In the genomic region with DNA sequence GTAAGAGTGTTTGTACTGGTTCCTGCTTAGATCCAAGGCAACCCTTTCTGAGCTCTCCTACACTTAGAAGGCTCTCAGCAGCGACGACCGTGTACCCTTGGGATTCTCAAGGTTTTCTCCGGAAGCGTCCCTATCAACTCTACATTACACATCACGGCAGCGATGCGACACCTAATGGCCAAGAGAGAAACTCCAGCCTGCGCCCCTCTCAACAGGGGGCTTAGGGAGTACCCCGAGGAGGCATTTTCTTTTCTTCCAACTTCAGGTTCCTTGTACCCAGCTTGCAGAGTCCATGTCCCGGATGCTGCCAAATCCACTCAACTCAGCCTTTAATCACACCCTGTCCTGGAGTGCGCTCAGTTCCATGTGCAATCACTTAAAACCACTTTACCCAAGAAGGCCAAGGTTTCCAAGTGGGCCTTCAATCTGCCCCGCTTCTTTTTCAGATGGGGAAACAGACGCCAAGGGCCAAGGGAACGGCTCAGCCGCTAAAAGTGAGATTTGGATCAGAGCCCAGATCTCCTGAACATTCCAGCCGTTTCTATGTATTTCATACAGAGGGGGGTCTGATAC, we compare ENCODE assay signal across 8 mouse cellular contexts.
DNase-seq lines count a peak whose midpoint lies in the region; ATAC-seq and TF ChIP-seq lines count a peak whose summit lies in the region.

No protein-coding gene starts in this region.

- 0 out of 2 replicates have a peak overlapping the region, but pooled peaks have one; percentile 26 for H3K4me2 ChIP-seq in embryonic facial prominence, embryonic 11.5 days (ENCODE audit: low read depth, low read length)
- H3K4me2 ChIP-seq in heart, embryonic 14.5 days (ENCODE audit: low read length) = peak overlapping the region; percentile 73
- peak overlapping the region; percentile 46 for H3K4me2 ChIP-seq in kidney, postnatal 0 days (ENCODE audit: low read length)
- H3K4me2 ChIP-seq in liver, embryonic 15.5 days = peak overlapping the region; percentile 39; the same call in 1 of the 2 replicates
- peak overlapping the region; percentile 44; the same call in 1 of the 2 replicates for H3K4me2 ChIP-seq in neural tube, embryonic 12.5 days (replicated peaks)

- H3K9me3 ChIP-seq in embryonic facial prominence, embryonic 11.5 days (replicated peaks; ENCODE audit: control insufficient read depth, low read length) = no peaks in the 10 kb centered on the region
- no peaks in the 10 kb centered on the region for H3K9me3 ChIP-seq in heart, embryonic 14.5 days (ENCODE audit: control insufficient read depth, low read length)
- H3K9me3 ChIP-seq in kidney, postnatal 0 days (replicated peaks; ENCODE audit: low read length) = no peaks in the 10 kb centered on the region
- H3K9me3 ChIP-seq in liver, embryonic 15.5 days (replicated peaks) = no peaks in the 10 kb centered on the region
- H3K9me3 ChIP-seq in neural tube, embryonic 12.5 days = no peaks in the 10 kb centered on the region

- peak; percentile 36 for ATAC-seq in embryonic facial prominence, embryonic 11.5 days (replicated peaks; ENCODE audit: insufficient number of reproducible peaks, low FRiP score, low TSS enrichment, low read depth)
- ATAC-seq in heart, embryonic 14.5 days (ENCODE audit: insufficient number of reproducible peaks, insufficient read depth, low FRiP score, low read depth) = 0 out of 2 replicates have a peak, but pooled peaks have one; percentile 27
- no peak; the same call in 1 of the 2 replicates for ATAC-seq in kidney, postnatal 0 days (replicated peaks; ENCODE audit: low FRiP score, low read depth)
- no peak for ATAC-seq in liver, embryonic 15.5 days (ENCODE audit: insufficient read depth)
- ATAC-seq in neural tube, embryonic 12.5 days (ENCODE audit: low FRiP score, low read depth) = no peak

- WGBS in embryonic facial prominence, embryonic 11.5 days = 12% methylated on average over 17 of the region's 17 CpGs
- 11% methylated on average over 17 of the region's 17 CpGs for WGBS in heart, embryonic 14.5 days
- 11% methylated on average over 17 of the region's 17 CpGs for WGBS in kidney, postnatal 0 days
- WGBS in liver, embryonic 15.5 days (ENCODE audit: insufficient replicate concordance) = 15% methylated on average over 17 of the region's 17 CpGs
- 22% methylated on average over 17 of the region's 17 CpGs for WGBS in neural tube, embryonic 12.5 days
- 26% methylated on average over 17 of the region's 17 CpGs for WGBS in thymus, adult 2 months

- peak; percentile 43 for DNase-seq in CD4-positive helper T cell, adult 2 months (ENCODE audit: low read depth, low spot score)
- DNase-seq in adrenal gland, postnatal 10 days = peak; percentile 77
- peak; percentile 90 for DNase-seq in embryonic facial prominence, embryonic 11.5 days (ENCODE audit: low spot score)
- peak; percentile 85 for DNase-seq in kidney, postnatal 0 days (ENCODE audit: low spot score)
- peak; percentile 74 for DNase-seq in thymus, adult 2 months

- TF ChIP-seq POLR2A in thymus, adult 2 months (IDR thresholded peaks at IDR 0.05; ENCODE audit: control insufficient read depth, extremely low read depth, insufficient read depth, low read length, poor library complexity) = no peak

- H3K4me3 ChIP-seq in embryonic facial prominence, embryonic 11.5 days (ENCODE audit: low read depth, low read length) = no peak overlapping the region
- H3K4me3 ChIP-seq in heart, embryonic 14.5 days (ENCODE audit: control insufficient read depth in 1 of 2, insufficient read depth in 1 of 2, low read depth in 1 of 2, low read length in 2 of 2) = peak overlapping the region; percentile 33
- H3K4me3 ChIP-seq in kidney, postnatal 0 days (replicated peaks; ENCODE audit: low read depth, low read length) = no peak overlapping the region
- H3K4me3 ChIP-seq in liver, embryonic 15.5 days (replicated peaks) = no peak overlapping the region
- no peak overlapping the region for H3K4me3 ChIP-seq in neural tube, embryonic 12.5 days
- no peak overlapping the region for H3K4me3 ChIP-seq in thymus, adult 2 months (ENCODE audit: control insufficient read depth, insufficient read depth, low read length)

- no peaks in the 10 kb centered on the region for H3K36me3 ChIP-seq in embryonic facial prominence, embryonic 11.5 days (replicated peaks; ENCODE audit: control insufficient read depth, insufficient read depth, low read depth, low read length)
- no peaks in the 10 kb centered on the region for H3K36me3 ChIP-seq in heart, embryonic 14.5 days (ENCODE audit: control insufficient read depth, insufficient read depth, low read length)
- H3K36me3 ChIP-seq in kidney, postnatal 0 days (ENCODE audit: insufficient read depth, low read length) = no peaks in the 10 kb centered on the region
- no peaks in the 10 kb centered on the region for H3K36me3 ChIP-seq in liver, embryonic 15.5 days (replicated peaks)
- no peaks in the 10 kb centered on the region for H3K36me3 ChIP-seq in neural tube, embryonic 12.5 days
- H3K36me3 ChIP-seq in thymus, adult 2 months (ENCODE audit: control insufficient read depth, insufficient read depth, low read length) = no peaks in the 10 kb centered on the region

- no peaks in the 10 kb centered on the region for H3K4me1 ChIP-seq in embryonic facial prominence, embryonic 11.5 days (ENCODE audit: control insufficient read depth, insufficient read depth, low read length)
- peaks cover 2 to 3% of the 10 kb centered on the region in 2 experiments; a peak in 1 of 4 replicates for H3K4me1 ChIP-seq in heart, embryonic 14.5 days (ENCODE audit: control insufficient read depth in 2 of 2, insufficient read depth in 2 of 2, low read length in 2 of 2)
- no peaks in the 10 kb centered on the region for H3K4me1 ChIP-seq in kidney, postnatal 0 days (replicated peaks; ENCODE audit: insufficient read depth, low read length)
- H3K4me1 ChIP-seq in liver, embryonic 15.5 days (replicated peaks) = peaks cover 12% of the 10 kb centered on the region
- 0 out of 2 replicates have a peak, but pooled peaks cover 7% of the 10 kb centered on the region for H3K4me1 ChIP-seq in neural tube, embryonic 12.5 days
- H3K4me1 ChIP-seq in thymus, adult 2 months (replicated peaks; ENCODE audit: control insufficient read depth, insufficient read depth, low read length) = peaks cover 9% of the 10 kb centered on the region

- no peak overlapping the region for H3K27ac ChIP-seq in embryonic facial prominence, embryonic 11.5 days (replicated peaks; ENCODE audit: low read depth, low read length)
- no peak overlapping the region for H3K27ac ChIP-seq in heart, embryonic 14.5 days (replicated peaks in 1 of 2; ENCODE audit: control insufficient read depth in 1 of 2, insufficient read depth in 1 of 2, low read depth in 2 of 2, low read length in 2 of 2)
- H3K27ac ChIP-seq in kidney, postnatal 0 days = no peak overlapping the region
- H3K27ac ChIP-seq in liver, embryonic 15.5 days (replicated peaks) = no peak overlapping the region
- no peak overlapping the region for H3K27ac ChIP-seq in neural tube, embryonic 12.5 days
- H3K27ac ChIP-seq in thymus, adult 2 months (ENCODE audit: control insufficient read depth, insufficient read depth, low read length) = no peak overlapping the region

- 0 out of 2 replicates have a peak overlapping the region, but pooled peaks have one; percentile 30 for H3K9ac ChIP-seq in embryonic facial prominence, embryonic 11.5 days (replicated peaks; ENCODE audit: low read length)
- H3K9ac ChIP-seq in heart, embryonic 14.5 days (ENCODE audit: low read length) = peak overlapping the region; percentile 66
- H3K9ac ChIP-seq in kidney, postnatal 0 days (ENCODE audit: low read depth, low read length) = no peak overlapping the region
- H3K9ac ChIP-seq in liver, embryonic 15.5 days = no peak overlapping the region
- H3K9ac ChIP-seq in neural tube, embryonic 12.5 days = no peak overlapping the region

- TF ChIP-seq CTCF in kidney, postnatal 0 days (IDR thresholded peaks at IDR 0.05; ENCODE audit: low read depth) = peak; percentile 84
- TF ChIP-seq CTCF in thymus, adult 2 months (IDR thresholded peaks at IDR 0.05; ENCODE audit: borderline replicate concordance, control insufficient read depth, extremely low read depth, insufficient read depth, low read length, poor library complexity) = peak; percentile 81; the same call in 1 of the 2 replicates

- H3K27me3 ChIP-seq in embryonic facial prominence, embryonic 11.5 days (ENCODE audit: control insufficient read depth, insufficient read depth, low read length) = no peaks in the 10 kb centered on the region
- no peaks in the 10 kb centered on the region for H3K27me3 ChIP-seq in heart, embryonic 14.5 days (ENCODE audit: control insufficient read depth, insufficient read depth, low read length)
- H3K27me3 ChIP-seq in kidney, postnatal 0 days (ENCODE audit: insufficient read depth, low read length) = no peaks in the 10 kb centered on the region
- 0 out of 2 replicates have a peak, but pooled peaks cover 4% of the 10 kb centered on the region for H3K27me3 ChIP-seq in liver, embryonic 15.5 days
- no peaks in the 10 kb centered on the region for H3K27me3 ChIP-seq in neural tube, embryonic 12.5 days (replicated peaks)
- no peaks in the 10 kb centered on the region; the same call in 1 of the 2 replicates for H3K27me3 ChIP-seq in thymus, adult 2 months (ENCODE audit: control insufficient read depth, insufficient read depth, low read length)

Comparison
In these comparisons a context has a peak if more than half of its experiments do, and no peak if none do; other contexts are left out.
1. ATAC-seq: peak in embryonic facial prominence, embryonic 11.5 days (single experiment) and heart, embryonic 14.5 days (single experiment); none in kidney, postnatal 0 days (single experiment), liver, embryonic 15.5 days (single experiment) and neural tube, embryonic 12.5 days (single experiment).
2. H3K4me3 ChIP-seq: peak in heart, embryonic 14.5 days (2 of 2); none in embryonic facial prominence, embryonic 11.5 days (single experiment), kidney, postnatal 0 days (single experiment), liver, embryonic 15.5 days (single experiment), neural tube, embryonic 12.5 days (single experiment) and thymus, adult 2 months (single experiment).
3. H3K9ac ChIP-seq: peak in embryonic facial prominence, embryonic 11.5 days (single experiment) and heart, embryonic 14.5 days (single experiment); none in kidney, postnatal 0 days (single experiment), liver, embryonic 15.5 days (single experiment) and neural tube, embryonic 12.5 days (single experiment).
4. Peak in every context shown above with its lines, with median percentiles within 50 percentile points of each other: DNase-seq and H3K4me2 ChIP-seq.